Mouse (Mus musculus) CH12.LX (cell line): ENCODE results near the gene Nhlh1. TPM values are rescaled to one million over a fixed set of nuclear protein-coding genes. Genes with fewer than 3 reads are reported as not detected.

ENCODE experiments used
- DNase-seq: peaks from one replicate; pipeline ENCODE4 v3.0.0-alpha.2; 2013; ENCODE audit errors: extremely low read depth
- H3K27ac ChIP-seq: 2 replicates; pipeline ENCODE4 v1.5.1; 2012; ENCODE audit warnings: low read depth, mild to moderate bottlenecking, control low read depth, moderate library complexity; ENCODE audit not compliant: insufficient read depth
- H3K27me3 ChIP-seq: replicated peaks from 2 replicates; pipeline ENCODE3; 2012; ENCODE audit warnings: inconsistent platforms
- H3K36me3 ChIP-seq, 2 experiments: replicated peaks in 1 of 2; 2 replicates each; pipeline versions ENCODE3 to v1.6.1; 2012; ENCODE audit warnings: inconsistent platforms in 1 of 2, low read length in 1 of 2, mild to moderate bottlenecking in 1 of 2, mixed read lengths in 1 of 2, moderate library complexity in 1 of 2; ENCODE audit not compliant: control insufficient read depth in 1 of 2, insufficient read depth in 1 of 2
- H3K4me1 ChIP-seq, 2 experiments: 2 replicates each; pipeline ENCODE4 v1.6.1; 2012; ENCODE audit warnings: inconsistent platforms in 1 of 2, moderate library complexity in 1 of 2; ENCODE audit not compliant: insufficient read depth in 2 of 2, control insufficient read depth in 1 of 2
- H3K4me2 ChIP-seq: 2 replicates; pipeline ENCODE4 v1.6.1; 2012; ENCODE audit warnings: low read depth, mild to moderate bottlenecking, control low read depth; ENCODE audit not compliant: poor library complexity, insufficient read depth, severe bottlenecking
- H3K4me3 ChIP-seq, 3 experiments: fragments of 150-350 bp in 1 of 3; sonication (generic) in 1 of 3; replicated peaks in 1 of 3; 2 replicates each; pipeline versions ENCODE3 to v1.5.1; 2011 to 2012; ENCODE audit warnings: low read depth in 2 of 3, low read length in 2 of 3, mild to moderate bottlenecking in 2 of 3, moderate library complexity in 2 of 3, control low read depth in 1 of 3, improper control_type of control experiment in 1 of 3, inconsistent platforms in 1 of 3, mixed read lengths in 1 of 3; ENCODE audit not compliant: poor library complexity in 1 of 3
- H3K79me2 ChIP-seq: replicated peaks from 2 replicates; pipeline ENCODE4 v1.6.1; 2012; ENCODE audit warnings: mild to moderate bottlenecking, moderate library complexity; ENCODE audit not compliant: control insufficient read depth, poor library complexity, insufficient read depth, severe bottlenecking; ENCODE audit errors: extremely low read depth
- H3K9ac ChIP-seq: 2 replicates; pipeline ENCODE4 v1.6.1; 2012; ENCODE audit warnings: low read depth, mild to moderate bottlenecking, control low read depth, moderate library complexity; ENCODE audit not compliant: insufficient read depth
- H3K9me3 ChIP-seq: replicated peaks from 2 replicates; pipeline ENCODE3; 2012; ENCODE audit warnings: low read length, inconsistent platforms, mixed read lengths
- BHLHE40 ChIP-seq: IDR thresholded peaks from 2 replicates; pipeline ENCODE4 v1.6.1; 2011; ENCODE audit warnings: mild to moderate bottlenecking, low read depth, low read length, improper control_type of control experiment
- CHD1 ChIP-seq: IDR thresholded peaks from 2 replicates; pipeline ENCODE4 v1.6.1; 2012; ENCODE audit warnings: low read depth, low read length, improper control_type of control experiment, inconsistent platforms
- CHD2 ChIP-seq: IDR thresholded peaks from 2 replicates; pipeline ENCODE4 v1.6.1; 2011; ENCODE audit warnings: low read length, improper control_type of control experiment
- CTCF ChIP-seq, 2 experiments: IDR thresholded peaks in 1 of 2; conservative IDR thresholded peaks in 1 of 2; 2 replicates each; pipeline ENCODE4 v1.5.1; 2011 to 2012; ENCODE audit warnings: low read depth in 2 of 2, low read length in 2 of 2, improper control_type of control experiment in 1 of 2, inconsistent platforms in 1 of 2, mild to moderate bottlenecking in 1 of 2, moderate library complexity in 1 of 2
- ELF1 ChIP-seq: IDR thresholded peaks from 2 replicates; pipeline ENCODE4 v1.6.1; 2014; ENCODE audit warnings: low read depth, mild to moderate bottlenecking, inconsistent platforms, low read length, improper control_type of control experiment
- EP300 ChIP-seq: IDR thresholded peaks from 2 replicates; pipeline ENCODE4 v1.6.1; 2011; ENCODE audit warnings: low read length, improper control_type of control experiment
- ETS1 ChIP-seq: conservative IDR thresholded peaks from 2 replicates; pipeline ENCODE4 v1.6.1; 2012; ENCODE audit warnings: low read depth, mild to moderate bottlenecking, inconsistent platforms, low read length, improper control_type of control experiment, moderate library complexity
- GABPA ChIP-seq: IDR thresholded peaks from 2 replicates; pipeline ENCODE4 v1.6.1; 2012; ENCODE audit warnings: low read depth, low read length, improper control_type of control experiment, inconsistent platforms; ENCODE audit not compliant: insufficient replicate concordance
- HCFC1 ChIP-seq: IDR thresholded peaks from 2 replicates; pipeline ENCODE4 v1.6.1; 2012; ENCODE audit warnings: low read depth, mild to moderate bottlenecking, inconsistent platforms, low read length, improper control_type of control experiment
- IRF4 ChIP-seq: IDR thresholded peaks from 2 replicates; pipeline ENCODE4 v1.6.1; 2014; ENCODE audit warnings: low read depth, mild to moderate bottlenecking, inconsistent platforms, low read length, improper control_type of control experiment
- JUN ChIP-seq: IDR thresholded peaks from 2 replicates; pipeline ENCODE4 v1.6.1; 2011; ENCODE audit warnings: low read depth, mild to moderate bottlenecking, low read length, improper control_type of control experiment, moderate library complexity; ENCODE audit not compliant: insufficient read depth
- JUND ChIP-seq: conservative IDR thresholded peaks from 2 replicates; pipeline ENCODE4 v1.6.1; 2011; ENCODE audit warnings: low read depth, low read length, improper control_type of control experiment
- KAT2A ChIP-seq: IDR thresholded peaks from 2 replicates; pipeline ENCODE4 v1.6.1; 2012; ENCODE audit warnings: low read length, improper control_type of control experiment, inconsistent platforms; ENCODE audit not compliant: insufficient replicate concordance
- MAFK ChIP-seq: IDR thresholded peaks from 2 replicates; pipeline ENCODE4 v1.6.1; 2011; ENCODE audit warnings: low read length, improper control_type of control experiment; ENCODE audit not compliant: insufficient replicate concordance
- MAX ChIP-seq: IDR thresholded peaks from 2 replicates; pipeline ENCODE4 v1.6.1; 2011; ENCODE audit warnings: low read length, improper control_type of control experiment
- MAZ ChIP-seq: IDR thresholded peaks from 2 replicates; pipeline ENCODE4 v1.6.1; 2012; ENCODE audit warnings: low read depth, mild to moderate bottlenecking, inconsistent platforms, low read length, improper control_type of control experiment, moderate library complexity
- MEF2A ChIP-seq: IDR thresholded peaks from 2 replicates; pipeline ENCODE4 v1.6.1; 2014; ENCODE audit warnings: low read depth, mild to moderate bottlenecking, inconsistent platforms, low read length, improper control_type of control experiment, borderline replicate concordance
- MXI1 ChIP-seq: IDR thresholded peaks from 2 replicates; pipeline ENCODE4 v1.6.1; 2011; ENCODE audit warnings: mild to moderate bottlenecking, low read depth, low read length, improper control_type of control experiment
- MYC ChIP-seq: IDR thresholded peaks from 2 replicates; pipeline ENCODE4 v1.6.1; 2011; ENCODE audit warnings: low read depth, mild to moderate bottlenecking, improper control_type of control experiment, low read length
- NELFE ChIP-seq: IDR thresholded peaks from 2 replicates; pipeline ENCODE4 v1.6.1; 2011; ENCODE audit warnings: low read depth, low read length, improper control_type of control experiment
- PAX5 ChIP-seq: IDR thresholded peaks from 2 replicates; pipeline ENCODE4 v1.6.1; 2012; ENCODE audit warnings: low read length, inconsistent platforms, mixed read lengths
- POLR2A ChIP-seq: IDR thresholded peaks from 2 replicates; pipeline ENCODE4 v1.6.1; 2011; ENCODE audit warnings: low read depth, mild to moderate bottlenecking, improper control_type of control experiment, low read length
- POLR2AphosphoS2 ChIP-seq: IDR thresholded peaks from 2 replicates; pipeline ENCODE4 v1.6.1; 2011; ENCODE audit warnings: low read depth, low read length, improper control_type of control experiment
- RAD21 ChIP-seq: IDR thresholded peaks from 2 replicates; pipeline ENCODE4 v1.6.1; 2011; ENCODE audit warnings: low read depth, mild to moderate bottlenecking, low read length, improper control_type of control experiment, moderate library complexity
- RCOR1 ChIP-seq: conservative IDR thresholded peaks from 2 replicates; pipeline ENCODE4 v1.6.1; 2012; ENCODE audit warnings: low read depth, mild to moderate bottlenecking, inconsistent platforms, low read length, improper control_type of control experiment
- SIN3A ChIP-seq: IDR thresholded peaks from 2 replicates; pipeline ENCODE4 v1.6.1; 2012; ENCODE audit warnings: low read length, improper control_type of control experiment, inconsistent platforms
- SMC3 ChIP-seq: IDR thresholded peaks from 2 replicates; pipeline ENCODE4 v1.6.1; 2011; ENCODE audit warnings: low read depth, low read length, improper control_type of control experiment
- TBP ChIP-seq: conservative IDR thresholded peaks from 2 replicates; pipeline ENCODE4 v1.6.1; 2011; ENCODE audit warnings: low read depth, low read length, improper control_type of control experiment
- TCF12 ChIP-seq: IDR thresholded peaks from 2 replicates; pipeline ENCODE4 v1.6.1; 2014; ENCODE audit warnings: low read depth, mild to moderate bottlenecking, inconsistent platforms, low read length, improper control_type of control experiment
- UBTF ChIP-seq: IDR thresholded peaks from 2 replicates; pipeline ENCODE4 v1.6.1; 2012; ENCODE audit warnings: low read depth, mild to moderate bottlenecking, inconsistent platforms, low read length, improper control_type of control experiment, moderate library complexity
- USF1 ChIP-seq: IDR thresholded peaks from 2 replicates; pipeline ENCODE4 v1.6.1; 2014; ENCODE audit warnings: low read depth, mild to moderate bottlenecking, inconsistent platforms, low read length, improper control_type of control experiment
- USF2 ChIP-seq: conservative IDR thresholded peaks from 2 replicates; pipeline ENCODE4 v1.6.1; 2011; ENCODE audit warnings: low read depth, low read length, improper control_type of control experiment
- ZC3H11A ChIP-seq: IDR thresholded peaks from 2 replicates; pipeline ENCODE4 v1.6.1; 2012; ENCODE audit warnings: low read depth, mild to moderate bottlenecking, inconsistent platforms, low read length, improper control_type of control experiment
- ZKSCAN1 ChIP-seq: IDR thresholded peaks from 2 replicates; pipeline ENCODE4 v1.6.1; 2012; ENCODE audit warnings: low read depth, inconsistent platforms, low read length, improper control_type of control experiment, borderline replicate concordance
- ZMIZ1 ChIP-seq: IDR thresholded peaks from 2 replicates; pipeline ENCODE4 v1.6.1; 2012; ENCODE audit warnings: low read depth, mild to moderate bottlenecking, inconsistent platforms, low read length, improper control_type of control experiment
- ZNF384 ChIP-seq: IDR thresholded peaks from 2 replicates; pipeline ENCODE4 v1.6.1; 2012; ENCODE audit warnings: low read depth, low read length, improper control_type of control experiment, inconsistent platforms
- dilution Hi-C: fragments of 300-500 bp; cut with MboI; formaldehyde crosslinking; loops from 2 replicates; pipeline ENCODE4 v1.14.3; 2020; ENCODE audit warnings: low sequenced_read_pairs; ENCODE audit not compliant: extremely low pct_unique_long_range_greater_than_20kb, extremely low pct_ligation_motif_present
- in situ Hi-C: fragments of 300-500 bp; cut with MboI; formaldehyde crosslinking; loops from 3 replicates; pipeline ENCODE4 v1.14.3; 2019; ENCODE audit warnings: low sequenced_read_pairs, low pct_ligation_motif_present, low pct_unique_long_range_greater_than_20kb, mixed read lengths
- polyA plus RNA-seq: library from polyadenylated mRNA; unstranded; fragments of >175 nt; gene quantifications from 2 replicates; pipeline ENCODE4 v1.2.1, GENCODE M21; 2012; ENCODE audit warnings: low read depth; ENCODE audit not compliant: insufficient read length
- total RNA-seq, 2 experiments: library from RNA; depleted of rRNA; stranded (reverse); fragments of 300-350 nt in 1 of 2; fragments of >200 nt in 1 of 2; gene quantifications; 2 replicates each; pipeline ENCODE4 v1.2.3; 2012 to 2014

The Nhlh1 gene
- total and polyA plus RNA-seq, 3 experiments: not detected

DNA sequence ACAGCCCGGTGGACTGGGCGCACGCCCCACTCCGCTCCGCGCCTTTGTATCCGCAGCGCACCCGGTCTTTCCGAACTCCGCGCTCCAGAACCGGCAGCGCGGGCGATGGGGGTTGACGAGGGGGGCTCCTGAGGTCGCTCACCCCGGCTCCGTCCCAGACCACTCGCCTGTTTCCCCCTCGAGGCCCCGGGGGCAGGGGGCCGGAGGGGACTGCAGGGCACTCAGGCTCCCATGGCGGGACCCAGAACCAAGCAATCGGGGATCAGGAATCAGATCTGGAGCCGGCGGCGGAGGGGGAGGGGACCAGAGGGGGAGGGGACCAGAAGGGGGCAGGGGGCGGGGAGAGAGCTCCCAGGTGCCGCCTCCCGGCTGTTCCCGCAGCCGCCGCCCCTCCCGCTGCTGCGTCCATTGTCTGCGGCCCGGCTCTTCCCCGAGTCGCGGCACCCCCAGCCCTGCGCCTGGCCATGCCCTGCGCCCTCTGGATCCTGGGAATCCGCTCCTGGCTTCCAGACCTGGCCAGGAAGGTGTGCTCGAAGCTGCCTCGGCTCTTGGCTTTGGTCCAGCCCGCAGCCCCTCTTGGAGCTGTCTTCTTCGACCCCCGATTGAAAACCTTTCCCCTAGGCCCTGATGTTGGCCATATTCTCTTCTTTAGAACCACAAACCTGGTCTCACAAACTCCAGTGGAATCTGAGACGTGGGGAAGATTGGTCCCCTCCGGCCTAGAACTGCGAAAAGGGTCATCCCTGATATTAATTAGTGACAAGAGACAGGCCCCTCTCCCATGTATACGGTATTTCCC is 30.2 kb downstream of the Nhlh1 start:
- peak overlapping the region; percentile 73 for H3K4me2 ChIP-seq
- peak; percentile 69 for DNase-seq
- TF ChIP-seq TCF12 (0 out of 2 replicates have a peak, but pooled peaks have one; percentile 35), NELFE (0 out of 2 replicates have a peak, but pooled peaks have one; percentile 27), MEF2A (no peak), CTCF (conservative IDR thresholded peaks at IDR 0.05 in 1 of 2, IDR thresholded peaks at IDR 0.05 in 1 of 2; ENCODE audit: low read depth in 2 of 2, low read length in 2 of 2) (no peak), MAZ (peak; percentile 73), TBP (no peak), POLR2A (peak; percentile 60; the same call in 1 of the 2 replicates), JUN (no peak), MYC (no peak), PAX5 (no peak), SIN3A (peak; percentile 36; the same call in 1 of the 2 replicates), MAX (no peak), EP300 (no peak), HCFC1 (peak; percentile 54), KAT2A (no peak), MXI1 (no peak), MAFK (no peak), UBTF (peak; percentile 57; the same call in 1 of the 2 replicates), JUND (no peak), GABPA (no peak), POLR2AphosphoS2 (no peak), ZNF384 (no peak), ETS1 (no peak), ZMIZ1 (no peak), BHLHE40 (no peak), ZC3H11A (no peak), CHD1 (no peak), RCOR1 (no peak), USF1 (no peak), SMC3 (no peak), CHD2 (peak; percentile 89), ZKSCAN1 (no peak), IRF4 (peak; percentile 44; the same call in 1 of the 2 replicates), ELF1 (0 out of 2 replicates have a peak, but pooled peaks have one; percentile 23), RAD21 (no peak), USF2 (no peak)
- TF ChIP-seq, all 38 proteins: peak for 10
- Histone ChIP-seq H3K27me3 (no peaks in the 10 kb centered on the region), H3K9me3 (no peaks in the 10 kb centered on the region), H3K4me3 (peak overlapping the region; percentile 65 to 83 (median 70)), H3K4me1 (peaks cover 7 to 37% of the 10 kb centered on the region in 2 experiments; a peak in 3 of 4 replicates), H3K27ac (no peak overlapping the region), H3K79me2 (no peaks in the 10 kb centered on the region), H3K9ac (peak overlapping the region; percentile 45), H3K36me3 (peaks cover 0 to 7% of the 10 kb centered on the region in 2 experiments)
- in situ Hi-C loops: loop anchor here (25.0 kb wide), 1 partner anchor 285 kb away; no protein-coding TSS in a partner anchor
- dilution Hi-C loops: no loop called here
